Mouse (Mus musculus) layer of hippocampus, adult 8-10 months (tissue): ENCODE results near the gene Enthd1. TPM values are rescaled to one million over a fixed set of nuclear protein-coding genes. Genes with fewer than 3 reads are reported as not detected.
"Not testable (repeated sequence)": the region's sequence is repeated elsewhere in the genome, so short reads cannot be mapped to it uniquely, and the experiment has no call there.

Experiments used
- DNase-seq, 2 experiments: peaks; one replicate each; pipeline ENCODE4 v3.0.0; 2022; ENCODE audit warnings: low spot score in 2 of 2
- total RNA-seq, 4 experiments: library from RNA; stranded (reverse); gene quantifications; 2 replicates each; pipeline ENCODE4 v1.2.4; 2022

Enthd1 gene
- not detected for total RNA-seq

DNA sequence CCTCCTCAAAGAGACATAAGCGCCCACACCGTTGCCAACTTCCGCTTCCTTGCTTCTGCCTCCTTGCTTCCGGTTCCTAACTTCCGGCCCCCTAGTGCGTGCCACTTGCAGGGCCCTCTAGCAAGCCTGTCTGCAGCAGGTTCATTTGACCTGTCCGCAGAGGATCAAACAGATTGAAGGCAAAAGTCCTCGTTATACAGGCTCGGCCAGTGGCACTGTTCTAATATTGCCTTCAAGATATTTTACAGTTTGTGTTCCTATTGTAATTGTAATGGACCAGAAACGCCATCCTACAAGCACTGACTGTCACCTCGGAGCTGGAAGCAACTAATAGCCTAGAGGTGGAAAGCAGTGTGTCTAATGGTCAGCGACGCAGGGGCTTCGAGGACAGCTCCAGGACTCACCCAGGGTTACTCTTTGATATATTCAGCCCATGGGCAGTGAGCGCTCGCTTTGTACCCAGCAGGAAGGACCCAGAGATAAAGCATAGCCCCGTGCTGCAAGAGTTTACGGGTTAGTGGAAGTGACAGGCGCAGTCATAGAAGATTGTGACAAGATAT lies at the start of gene Enthd1:
Enthd1 (minus strand) TSS at position 51 of the 560 bp plus-strand sequence.
- no peak for DNase-seq

DNA sequence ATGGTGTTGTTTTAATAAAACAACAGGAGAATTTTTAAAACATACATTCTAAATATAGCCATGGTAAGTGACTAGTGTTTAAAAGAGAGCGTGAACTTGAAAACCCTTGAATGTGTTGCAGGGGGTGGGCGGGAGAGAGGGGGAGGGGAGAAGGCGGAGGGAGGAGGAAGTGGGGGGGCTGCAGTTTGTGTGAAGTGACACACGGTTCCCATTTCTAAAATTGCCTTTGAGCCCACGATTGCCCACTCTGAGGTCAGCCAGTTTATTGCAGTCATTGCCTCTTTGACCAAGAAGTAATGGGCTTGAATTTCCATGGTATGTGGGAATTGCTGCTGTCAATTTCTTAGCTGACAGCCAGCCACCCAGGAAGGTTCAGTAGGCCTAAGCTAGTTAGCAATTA lies 48.9 kb upstream of the Enthd1 start:
- no peak for DNase-seq

DNA sequence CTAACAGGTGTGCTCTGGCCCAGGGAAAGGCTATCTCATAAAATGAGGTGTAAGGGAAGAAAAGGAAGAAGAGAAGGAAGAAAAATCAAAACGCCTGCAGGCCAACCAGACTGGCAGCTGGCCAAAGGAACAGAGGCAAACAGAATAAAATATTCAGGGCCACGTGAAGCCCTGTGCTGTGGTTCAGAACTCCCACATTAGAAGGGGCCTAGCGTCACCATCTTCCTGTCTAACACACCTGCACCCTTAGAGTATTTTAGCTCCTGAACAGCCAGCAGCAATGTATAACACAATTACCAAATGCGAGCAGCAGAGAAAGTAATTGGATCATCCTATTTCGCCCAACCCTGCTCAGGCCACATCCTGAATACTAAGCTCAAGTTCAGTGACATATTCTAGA lies 46.5 kb upstream of the Enthd1 start:
- no peak for DNase-seq

DNA sequence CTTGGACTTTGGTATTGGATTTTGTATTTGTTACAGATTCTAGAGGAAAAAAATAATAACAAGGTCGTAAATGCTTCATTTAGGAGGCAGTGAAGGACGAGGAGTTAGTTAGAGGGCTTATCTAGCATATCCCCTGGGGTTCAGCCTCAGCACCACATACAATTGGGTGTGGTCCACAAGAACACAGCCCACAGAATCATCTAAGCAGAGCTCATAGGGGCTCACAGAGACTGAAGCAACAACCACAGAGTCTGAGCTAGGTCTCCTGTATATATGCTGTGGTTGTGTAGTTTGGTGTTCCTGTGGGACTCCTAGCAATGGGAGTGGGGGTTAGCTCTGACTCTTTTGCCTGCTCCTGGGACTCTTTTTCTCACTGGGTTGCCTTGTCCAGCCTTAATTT lies 45.4 kb upstream of the Enthd1 start:
- DNase-seq = no peak

DNA sequence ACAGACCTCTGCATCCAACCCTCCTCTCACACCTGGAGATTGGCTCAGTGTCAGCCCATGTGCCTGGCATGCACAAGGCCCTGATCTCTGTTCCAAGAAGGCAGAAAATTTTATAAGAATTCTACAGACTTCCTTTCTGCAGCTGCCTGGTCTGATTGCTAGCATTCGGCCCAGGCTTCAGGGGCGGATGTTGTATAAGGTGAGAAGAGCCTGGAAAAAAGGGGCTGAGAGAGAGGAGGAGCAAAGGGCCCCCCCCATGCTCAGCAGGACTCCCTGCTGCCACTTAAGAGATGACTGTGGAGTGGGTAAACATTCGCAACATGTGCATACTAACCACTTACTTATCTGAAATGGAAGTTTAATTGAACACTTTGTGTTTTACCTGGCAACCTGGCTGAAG lies 43.0 kb upstream of the Enthd1 start:
- DNase-seq = no peak

DNA sequence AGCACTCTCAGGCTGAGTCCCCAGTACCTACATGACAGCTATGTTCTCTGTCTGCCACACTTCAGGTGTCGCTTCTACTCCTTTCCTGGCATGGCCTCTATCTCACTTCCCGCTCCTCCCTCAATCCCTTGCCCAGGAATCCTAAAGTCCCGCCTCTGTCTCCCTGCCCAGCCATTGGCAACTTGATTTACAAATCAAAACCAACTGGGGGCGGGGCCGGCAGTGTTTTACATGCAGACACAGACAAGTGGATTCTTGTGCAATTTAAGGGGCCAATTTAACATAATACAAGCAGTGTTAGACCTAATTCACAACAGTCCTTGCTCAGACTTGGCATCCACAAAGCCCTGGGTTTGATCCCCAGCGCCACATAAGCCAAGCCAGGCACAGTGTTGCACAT lies 39.1 kb upstream of the Enthd1 start:
- DNase-seq = no peak

DNA sequence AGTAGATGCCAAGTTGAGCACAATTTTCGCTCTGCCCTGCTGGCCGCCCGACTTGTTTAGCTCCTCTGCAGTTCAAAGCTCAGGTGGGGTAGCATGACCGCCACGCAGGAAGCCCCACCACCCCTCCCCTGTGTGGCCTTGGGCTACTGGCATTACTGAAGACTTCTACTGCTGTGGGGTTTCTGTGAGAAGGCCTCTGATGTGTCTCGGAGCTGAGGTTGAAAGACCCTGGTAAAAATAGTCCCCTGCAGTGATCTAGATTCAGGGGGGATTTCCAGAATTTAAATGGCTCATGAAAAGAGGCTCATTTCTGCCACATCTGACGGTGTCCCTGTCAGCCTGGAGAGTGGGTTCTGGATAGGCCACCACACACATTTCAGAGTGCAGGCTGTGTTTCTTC lies 37.5 kb upstream of the Enthd1 start:
- no peak for DNase-seq

DNA sequence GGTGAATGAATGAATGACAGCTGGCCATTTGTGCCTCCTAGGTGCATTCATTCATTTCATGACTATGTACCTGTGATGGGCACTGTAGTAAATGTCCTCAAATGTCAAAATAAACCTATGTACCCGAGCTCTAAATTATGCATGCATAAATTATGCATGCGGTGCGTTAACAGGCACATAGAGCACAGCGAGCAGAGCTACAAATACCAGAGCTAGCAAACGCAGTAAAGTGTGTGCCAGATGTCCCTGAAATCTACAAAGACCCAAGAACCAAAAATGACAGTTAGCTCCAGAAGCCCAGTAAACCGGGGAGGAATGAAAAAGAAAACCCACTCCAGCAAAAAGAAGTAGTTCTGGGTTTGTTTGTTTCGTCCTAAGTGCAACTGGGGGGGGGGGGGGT lies 36.5 kb upstream of the Enthd1 start:
- DNase-seq = no peak

DNA sequence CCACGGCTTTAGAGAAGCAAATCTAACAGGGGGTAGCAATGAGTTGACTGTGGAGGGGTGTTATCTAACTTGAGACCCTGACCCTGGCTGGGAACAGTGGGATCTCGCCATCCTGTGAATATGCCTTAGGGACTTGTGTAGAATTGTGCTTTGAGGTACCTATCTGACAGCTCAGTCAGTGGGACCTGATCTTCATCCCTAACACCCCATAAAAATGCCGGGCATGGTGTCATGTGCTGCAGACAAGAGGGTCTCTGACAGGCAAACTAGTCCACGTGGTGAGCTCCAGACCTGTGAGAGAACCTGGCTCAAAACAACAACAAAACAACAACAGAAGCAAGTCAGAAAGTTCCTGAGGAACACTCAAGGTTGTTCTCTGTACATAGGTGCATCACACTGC lies 34.9 kb upstream of the Enthd1 start:
- no peak for DNase-seq

DNA sequence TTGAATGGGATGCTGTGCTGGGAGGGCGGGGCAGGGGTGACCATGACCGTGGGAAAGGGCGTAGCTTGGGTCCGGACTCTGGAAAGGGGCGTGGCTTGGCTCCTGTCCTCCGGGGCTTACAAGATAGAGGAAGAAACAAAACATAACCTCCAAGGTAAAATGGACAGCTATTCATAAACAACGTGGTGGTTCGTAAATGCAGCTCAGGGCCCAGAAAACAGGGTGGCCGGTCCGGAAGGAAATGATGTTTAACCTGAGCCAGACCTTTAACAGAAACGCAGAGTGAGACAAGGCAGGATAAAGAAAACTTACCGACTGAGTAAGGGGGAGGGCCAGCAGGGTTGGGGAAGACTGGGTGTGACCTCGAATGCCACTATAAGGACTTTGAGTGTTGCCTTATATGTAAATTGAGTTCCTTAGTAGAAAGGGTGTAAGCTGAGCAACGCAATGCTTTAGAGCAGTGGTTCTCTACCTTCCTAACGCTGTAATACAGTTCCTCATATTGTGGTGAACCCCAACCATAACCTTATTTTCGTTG lies 34.3 kb upstream of the Enthd1 start:
- DNase-seq = no peak

DNA sequence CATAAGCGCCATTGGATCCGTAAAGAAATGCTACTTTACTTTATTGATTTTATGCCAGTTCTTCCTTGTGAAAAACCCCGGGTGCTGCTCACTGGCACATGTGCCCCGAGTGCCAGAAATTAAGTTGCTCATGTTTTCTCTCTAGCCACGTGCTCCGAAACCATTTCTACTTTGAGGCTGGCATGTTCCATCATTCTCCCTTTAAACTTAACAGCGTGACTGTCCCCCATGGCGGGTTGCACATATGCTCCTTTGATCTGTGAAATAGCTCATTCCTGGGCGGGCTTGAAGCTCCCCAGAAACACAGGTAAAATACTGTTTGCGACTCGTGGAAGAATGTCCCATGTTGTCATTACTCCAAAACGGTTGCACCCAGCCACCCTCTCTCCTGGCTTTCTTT lies 33.8 kb upstream of the Enthd1 start:
- DNase-seq = no peak

DNA sequence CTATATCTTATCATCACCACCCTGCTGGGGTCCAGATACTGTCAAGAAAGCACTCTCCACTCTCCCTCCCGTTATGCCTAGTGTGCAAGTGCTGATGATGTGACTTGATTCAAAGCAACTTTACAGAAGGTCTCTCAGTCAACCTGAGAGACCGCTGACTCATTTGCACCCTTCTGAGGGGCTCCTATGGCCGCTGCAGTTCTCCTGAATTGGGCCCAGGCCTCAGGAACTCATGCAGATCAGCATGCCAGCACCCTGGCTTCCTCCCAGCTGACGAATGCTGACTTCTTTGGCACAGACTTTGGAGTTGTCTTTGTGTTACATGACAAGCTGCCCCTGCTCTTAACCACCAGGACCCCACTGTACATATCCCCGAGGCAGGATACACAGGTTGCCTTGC lies 28.9 kb upstream of the Enthd1 start:
- DNase-seq = no peak

DNA sequence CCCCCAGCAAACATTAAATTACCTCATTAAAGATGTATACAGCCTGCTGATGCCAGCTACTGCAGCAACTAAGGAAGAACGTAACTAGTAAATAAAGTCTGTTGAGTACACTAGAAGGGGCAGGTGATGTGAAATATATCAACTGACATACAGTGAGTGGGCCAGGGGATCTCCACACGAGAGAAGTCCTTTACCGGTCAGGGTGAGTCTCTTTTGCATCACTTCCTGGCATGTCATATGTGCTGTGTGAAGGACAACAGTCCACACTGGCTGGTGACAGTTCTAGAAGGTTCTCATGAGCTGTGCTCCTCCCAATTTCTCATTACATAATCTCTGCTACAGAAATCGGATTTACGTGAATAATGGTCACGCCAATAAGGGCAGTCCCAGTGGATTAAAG lies 27.8 kb upstream of the Enthd1 start:
- no peak for DNase-seq

DNA sequence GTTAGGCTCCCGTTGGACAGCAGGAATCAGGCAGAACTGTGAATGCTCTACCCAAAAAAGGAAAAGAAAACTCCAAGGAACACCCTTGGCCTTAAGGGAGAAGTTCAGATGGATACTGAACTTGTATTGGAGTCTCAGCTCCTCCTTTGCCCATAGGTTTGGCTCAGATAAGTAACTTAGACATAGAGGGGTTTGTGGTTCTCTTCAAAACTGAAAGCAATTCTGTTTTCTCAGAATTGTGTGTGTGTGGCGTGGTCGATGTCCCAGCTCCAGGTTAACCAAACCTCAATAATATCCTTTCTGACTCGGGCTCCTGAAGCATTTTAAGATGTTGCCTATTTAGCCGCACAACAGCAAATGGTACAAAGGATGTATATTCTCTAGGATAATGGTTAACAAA lies 25.7 kb upstream of the Enthd1 start:
- DNase-seq = no peak

DNA sequence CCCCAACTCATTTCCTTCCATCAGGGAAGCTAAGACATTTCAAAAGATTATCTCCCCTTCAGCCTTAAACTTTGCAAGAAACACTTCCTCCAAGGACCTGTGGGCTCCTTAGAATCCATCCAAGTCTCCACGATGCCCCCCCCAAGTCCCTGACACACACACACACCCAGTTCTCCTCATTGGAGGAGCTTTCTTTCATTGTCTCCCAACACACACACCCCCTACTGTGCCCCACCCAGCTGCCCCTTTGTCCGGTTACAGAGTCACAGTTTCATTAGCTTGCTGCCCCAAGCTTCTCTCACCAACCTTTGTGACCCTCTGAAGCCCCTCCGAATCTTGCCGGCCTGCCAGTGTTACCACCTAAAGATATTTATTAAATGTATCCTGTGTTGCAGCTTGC lies 21.3 kb upstream of the Enthd1 start:
- DNase-seq = no peak

DNA sequence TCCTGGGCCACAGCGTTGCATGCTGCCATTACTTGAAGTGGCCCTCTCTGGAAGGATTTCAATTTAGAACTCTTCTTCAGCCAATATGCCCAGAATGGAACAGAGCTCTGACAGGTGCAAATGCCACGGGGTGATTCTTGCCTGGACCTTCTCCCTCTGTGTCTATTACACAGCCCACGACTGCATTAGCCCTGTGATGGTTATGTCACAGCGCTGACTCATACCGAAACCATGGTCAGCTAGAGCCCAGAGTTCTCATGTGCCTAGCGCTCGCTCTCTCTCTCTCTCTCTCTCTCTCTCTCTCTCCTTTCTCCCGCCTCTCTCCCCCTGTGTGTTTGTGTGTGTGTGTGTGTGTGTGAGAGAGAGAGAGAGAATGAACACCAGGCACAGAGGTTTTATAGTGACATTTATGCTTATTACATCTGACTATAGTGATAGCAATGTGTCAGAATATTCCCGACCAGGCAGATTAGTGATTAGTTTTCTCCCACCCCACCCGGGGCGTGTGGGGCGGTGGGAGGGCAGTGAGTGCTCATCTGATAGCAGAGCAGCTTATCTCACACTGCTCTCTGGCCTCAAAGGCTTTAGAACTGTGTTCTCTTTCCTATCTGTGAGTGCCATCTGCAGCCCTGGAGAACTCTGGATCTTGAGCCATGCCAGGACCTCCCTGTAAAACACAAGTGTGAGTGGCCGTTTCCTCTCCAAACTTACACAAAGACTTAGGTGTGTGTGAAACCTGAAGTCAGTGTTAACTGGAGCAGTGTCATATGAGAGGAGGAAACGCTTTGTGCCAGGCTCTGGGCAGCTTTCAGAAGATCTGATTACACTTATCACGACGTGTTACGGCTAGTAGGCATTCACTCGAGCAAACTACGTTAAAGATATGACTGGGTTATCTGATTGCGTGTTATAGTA lies 17.9 kb upstream of the Enthd1 start:
- no peak for DNase-seq

DNA sequence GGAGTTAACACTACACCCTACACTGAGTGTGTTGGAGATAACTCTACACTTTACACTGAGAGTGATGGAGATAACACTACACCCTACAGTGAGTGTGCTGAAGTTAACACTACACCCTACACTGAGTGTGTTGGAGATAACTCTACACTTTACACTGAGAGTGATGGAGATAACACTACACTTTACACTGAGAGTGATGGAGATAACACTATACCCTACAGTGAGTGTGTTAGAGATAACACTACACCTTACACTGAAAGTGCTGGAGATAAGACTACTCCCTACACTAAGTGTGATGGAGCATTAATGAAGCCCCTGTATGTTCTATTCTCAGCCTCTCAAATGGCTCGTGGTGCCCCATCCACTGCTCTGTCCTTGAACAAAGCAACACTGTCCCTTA lies 15.6 kb upstream of the Enthd1 start:
- not testable (repeated sequence) for DNase-seq

DNA sequence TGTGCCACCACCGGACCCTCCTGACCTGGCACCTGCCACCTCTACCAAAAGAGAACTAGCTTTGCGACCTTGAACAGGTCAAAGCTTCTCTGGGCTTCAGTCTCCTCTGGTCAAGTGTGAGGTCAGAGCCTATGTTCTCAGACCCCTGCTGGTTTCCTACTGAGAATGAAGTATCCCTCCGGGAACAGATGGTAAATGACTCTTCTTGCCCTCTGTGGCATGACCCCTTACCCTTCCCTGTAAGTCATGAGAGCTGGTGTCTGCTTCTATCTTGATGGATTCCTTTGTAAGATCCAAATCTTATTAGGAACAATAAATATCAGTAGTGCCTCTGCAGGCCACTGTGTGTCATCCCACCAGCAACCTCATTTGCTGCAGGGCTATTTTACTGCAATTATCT lies 14.2 kb upstream of the Enthd1 start:
- no peak for DNase-seq

DNA sequence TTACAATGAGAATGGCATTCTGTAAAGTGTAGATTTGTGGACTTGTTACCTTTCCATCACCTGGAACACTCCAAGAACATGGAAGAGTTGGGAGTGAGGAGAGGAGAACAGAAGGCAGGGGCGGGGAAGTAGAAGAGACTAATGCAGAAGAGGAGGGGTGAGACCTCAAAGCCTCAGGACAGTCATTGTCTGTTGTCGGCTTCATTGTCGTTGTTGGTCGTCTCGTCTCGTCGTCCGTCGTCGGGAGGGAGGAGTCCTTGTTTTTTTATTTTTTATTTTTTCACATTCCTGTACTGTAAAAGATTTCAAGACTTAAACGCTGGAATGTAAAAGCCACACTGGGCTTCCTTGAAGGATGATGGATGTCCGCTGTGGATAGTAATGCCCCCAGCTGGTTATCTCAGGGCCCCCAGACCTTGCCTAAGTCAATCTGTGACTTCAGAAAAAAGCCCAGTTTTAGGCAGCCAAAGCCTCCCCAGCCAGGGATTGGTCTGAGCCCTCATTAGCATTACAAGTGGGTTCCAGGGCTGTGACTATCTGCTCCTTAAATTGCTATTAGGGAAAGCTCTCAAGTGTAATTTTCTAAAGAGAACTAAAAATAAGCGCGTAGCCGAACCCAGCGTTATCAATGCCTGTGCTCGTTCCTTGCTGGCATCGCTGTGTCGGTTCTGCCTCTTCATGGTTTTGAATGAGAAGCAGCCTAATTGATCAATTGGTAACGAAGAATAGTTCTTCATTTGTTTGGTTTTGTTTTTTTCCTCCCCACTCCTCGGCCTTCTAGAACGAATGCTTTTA lies 12.4 kb upstream of the Enthd1 start:
- no peak for DNase-seq

DNA sequence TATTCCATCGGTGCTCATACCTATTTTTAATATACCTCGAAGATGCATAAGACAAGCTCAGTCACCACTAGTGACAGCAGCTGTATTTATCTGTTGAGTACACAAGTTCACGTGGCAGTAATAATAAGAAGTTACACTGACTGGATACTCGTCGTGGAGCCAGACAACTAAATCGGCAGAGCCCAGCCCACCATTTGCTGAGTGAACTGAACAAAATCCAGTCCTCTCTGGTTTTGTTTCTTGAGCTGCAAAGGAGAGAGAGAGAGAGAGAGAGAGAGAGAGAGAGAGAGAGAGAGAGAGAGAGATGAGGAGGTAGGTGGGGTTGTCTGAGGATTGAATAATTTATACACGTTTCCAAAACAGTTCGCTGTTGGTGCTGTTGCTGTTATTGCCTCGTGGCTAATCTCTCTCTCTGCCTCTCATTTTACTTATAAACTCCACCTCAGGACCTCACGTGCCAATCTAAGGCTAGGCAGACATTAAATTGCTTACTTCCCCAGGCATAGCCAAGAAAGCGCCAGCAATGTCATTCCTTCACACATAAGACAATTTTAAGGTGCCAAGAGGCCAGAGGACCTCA lies 11.5 kb upstream of the Enthd1 start:
- DNase-seq = no peak

DNA sequence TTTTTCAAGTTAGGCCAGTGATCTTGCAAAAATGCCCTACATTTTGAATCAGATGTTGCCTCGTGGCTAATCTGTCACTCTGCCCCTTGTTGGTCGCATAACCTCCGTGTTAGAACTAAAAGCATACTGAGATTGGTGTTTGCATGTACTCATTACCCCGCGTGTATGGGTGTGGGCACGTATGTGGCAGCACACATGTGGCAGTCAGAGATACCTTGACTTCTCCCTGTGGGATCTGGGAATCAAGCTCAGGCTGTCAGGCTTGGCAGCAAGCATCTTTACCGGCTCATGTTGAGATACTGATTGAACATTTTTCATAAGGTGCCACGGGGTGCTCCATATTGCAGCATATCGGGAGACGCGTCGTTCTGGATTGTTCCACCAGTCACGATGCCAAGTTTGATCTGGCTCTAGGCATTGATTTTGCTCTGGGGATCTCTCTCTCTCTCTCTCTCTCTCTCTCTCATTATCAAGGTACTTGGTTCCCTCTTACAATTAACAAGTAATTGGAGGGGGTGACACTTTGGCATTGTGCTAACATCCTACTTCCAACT lies 10.9 kb upstream of the Enthd1 start:
- peak; percentile 8 to 20 for DNase-seq
